Mouse (Mus musculus): ENCODE measurements around the gene Fhit. TPM values are rescaled to one million over a fixed set of nuclear protein-coding genes. Genes with fewer than 3 reads are reported as not detected.
"Not testable (repeated sequence)": the region's sequence is repeated elsewhere in the genome, so short reads cannot be mapped to it uniquely, and the experiment has no call there.

Fhit gene
- polyA plus RNA-seq, 1 experiment from 2014 or later: 5.0 TPM

DNA sequence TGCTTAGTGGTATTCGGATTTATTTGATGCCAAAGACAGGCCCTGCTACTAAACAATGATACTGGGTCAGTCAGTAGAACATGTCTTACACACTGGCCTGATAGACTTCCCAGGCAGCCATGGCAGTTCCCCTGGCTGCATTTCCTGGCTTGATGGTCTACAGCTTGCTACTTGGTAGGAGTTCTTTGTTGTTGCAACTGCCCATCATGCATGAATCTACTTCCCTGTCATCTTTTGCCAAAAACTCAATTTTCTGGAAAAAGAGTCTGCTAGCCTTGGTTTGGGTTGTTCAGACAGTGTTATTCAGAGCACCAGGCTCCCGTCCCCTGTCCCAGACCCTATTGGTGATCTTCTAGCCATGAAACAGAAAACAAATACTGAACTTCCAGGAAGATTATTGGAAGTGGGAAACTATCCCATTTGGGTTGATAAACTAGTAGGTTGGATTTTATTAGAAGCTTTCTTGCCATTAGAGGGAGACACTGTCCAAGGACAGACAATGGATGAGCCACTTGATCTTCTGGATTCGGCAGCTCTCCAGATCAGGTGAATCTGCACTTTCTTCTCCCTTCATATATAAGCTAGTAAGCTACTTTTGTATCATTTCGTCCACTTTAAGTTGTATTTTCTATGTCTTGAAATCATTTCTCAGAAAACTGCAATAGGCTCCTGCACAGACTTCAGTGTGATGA lies 363.2 kb downstream of the Fhit start:
- Histone ChIP-seq H3K36me3 (replicated peaks; ENCODE audit: control insufficient read depth, insufficient read depth, low read depth, low read length) (no peaks in the 10 kb centered on the region), H3K9me3 (replicated peaks; ENCODE audit: control insufficient read depth, low read length) (no peaks in the 10 kb centered on the region), H3K9ac (replicated peaks; ENCODE audit: low read length) (no peak overlapping the region), H3K4me1 (ENCODE audit: control insufficient read depth, insufficient read depth, low read length) (no peaks in the 10 kb centered on the region), H3K27ac (replicated peaks; ENCODE audit: low read depth, low read length) (no peak overlapping the region), H3K4me2 (ENCODE audit: low read depth, low read length) (no peak overlapping the region), H3K4me3 (ENCODE audit: low read depth, low read length) (no peak overlapping the region), H3K27me3 (ENCODE audit: control insufficient read depth, insufficient read depth, low read length) (no peaks in the 10 kb centered on the region)
- DNase-seq (ENCODE audit: low spot score) (no peak), ATAC-seq (replicated peaks; ENCODE audit: insufficient number of reproducible peaks, low FRiP score, low TSS enrichment, low read depth) (no peak)
- 85% methylated on average over 4 of the region's 4 CpGs for WGBS

DNA sequence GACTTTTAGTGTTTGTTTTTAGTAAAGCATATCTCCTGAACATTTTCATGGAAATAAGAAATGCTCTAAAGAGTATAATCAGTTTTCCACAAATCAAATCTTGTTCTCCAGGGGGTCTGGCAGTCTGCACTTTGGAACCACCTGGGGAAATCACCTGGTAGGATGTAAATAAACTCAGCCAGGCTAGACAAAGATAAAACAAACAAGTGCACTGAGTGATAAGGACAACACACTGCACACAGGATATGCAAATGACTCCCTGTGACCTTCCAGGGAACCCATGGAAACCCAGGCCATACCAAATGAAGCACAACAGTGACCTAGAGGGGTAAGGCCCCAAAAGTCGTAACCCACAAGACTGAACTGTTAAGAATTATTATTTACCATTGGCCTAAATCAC lies 364.2 kb downstream of the Fhit start:
- Histone ChIP-seq H3K4me2 (ENCODE audit: low read depth, low read length) (no peak overlapping the region), H3K4me1 (ENCODE audit: control insufficient read depth, insufficient read depth, low read length) (no peaks in the 10 kb centered on the region), H3K36me3 (replicated peaks; ENCODE audit: control insufficient read depth, insufficient read depth, low read depth, low read length) (no peaks in the 10 kb centered on the region), H3K27ac (replicated peaks; ENCODE audit: low read depth, low read length) (no peak overlapping the region), H3K4me3 (ENCODE audit: low read depth, low read length) (no peak overlapping the region), H3K9ac (replicated peaks; ENCODE audit: low read length) (no peak overlapping the region), H3K9me3 (replicated peaks; ENCODE audit: control insufficient read depth, low read length) (no peaks in the 10 kb centered on the region), H3K27me3 (ENCODE audit: control insufficient read depth, insufficient read depth, low read length) (no peaks in the 10 kb centered on the region)
- DNase-seq (ENCODE audit: low spot score): no peak
- no peak for ATAC-seq (replicated peaks; ENCODE audit: insufficient number of reproducible peaks, low FRiP score, low TSS enrichment, low read depth)
- 78% methylated on average over 1 of the region's 1 CpGs for WGBS

DNA sequence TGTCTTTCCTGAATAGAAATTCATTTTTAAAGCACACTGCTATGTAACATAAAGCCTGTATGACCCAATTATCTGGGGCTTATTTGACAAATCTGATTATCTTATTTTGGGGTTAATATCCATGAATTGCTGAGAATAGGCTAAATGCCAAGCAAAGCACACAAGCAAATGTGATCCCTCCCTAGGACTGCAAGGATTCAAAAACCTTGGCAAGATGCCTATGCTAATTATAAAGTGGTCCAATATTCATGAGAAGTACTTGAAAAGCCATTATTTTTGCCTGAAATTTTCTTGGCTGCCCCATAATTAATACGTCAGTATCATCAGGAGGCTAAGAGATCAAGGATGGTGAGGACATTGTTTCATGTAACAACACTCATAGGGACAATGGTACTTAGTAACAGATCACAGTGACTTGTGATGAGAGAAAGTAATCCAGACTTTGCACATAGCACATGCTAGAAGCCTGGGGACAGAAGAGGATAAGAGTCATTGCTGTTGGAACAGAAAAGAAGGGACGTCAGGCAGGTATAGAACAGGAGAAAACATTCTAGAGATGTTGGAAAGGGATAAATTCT lies 366.2 kb downstream of the Fhit start:
- H3K4me1 ChIP-seq (ENCODE audit: control insufficient read depth, insufficient read depth, low read length): no peaks in the 10 kb centered on the region
- 77% methylated on average over 2 of the region's 2 CpGs for WGBS
- no peak overlapping the region for H3K9ac ChIP-seq (replicated peaks; ENCODE audit: low read length)
- no peaks in the 10 kb centered on the region for H3K36me3 ChIP-seq (replicated peaks; ENCODE audit: control insufficient read depth, insufficient read depth, low read depth, low read length)
- no peaks in the 10 kb centered on the region for H3K27me3 ChIP-seq (ENCODE audit: control insufficient read depth, insufficient read depth, low read length)
- DNase-seq (ENCODE audit: low spot score): no peak
- no peak overlapping the region for H3K4me3 ChIP-seq (ENCODE audit: low read depth, low read length)
- H3K4me2 ChIP-seq (ENCODE audit: low read depth, low read length): no peak overlapping the region
- no peaks in the 10 kb centered on the region for H3K9me3 ChIP-seq (replicated peaks; ENCODE audit: control insufficient read depth, low read length)
- H3K27ac ChIP-seq (replicated peaks; ENCODE audit: low read depth, low read length): no peak overlapping the region
- ATAC-seq (replicated peaks; ENCODE audit: insufficient number of reproducible peaks, low FRiP score, low TSS enrichment, low read depth): no peak

- Histone ChIP-seq H3K4me2 (ENCODE audit: low read depth, low read length) (no peak overlapping the region), H3K9me3 (replicated peaks; ENCODE audit: control insufficient read depth, low read length) (no peaks in the 10 kb centered on the region), H3K4me3 (ENCODE audit: low read depth, low read length) (no peak overlapping the region), H3K36me3 (replicated peaks; ENCODE audit: control insufficient read depth, insufficient read depth, low read depth, low read length) (no peaks in the 10 kb centered on the region), H3K27me3 (ENCODE audit: control insufficient read depth, insufficient read depth, low read length) (no peaks in the 10 kb centered on the region), H3K4me1 (ENCODE audit: control insufficient read depth, insufficient read depth, low read length) (no peaks in the 10 kb centered on the region), H3K27ac (replicated peaks; ENCODE audit: low read depth, low read length) (no peak overlapping the region), H3K9ac (replicated peaks; ENCODE audit: low read length) (no peak overlapping the region)
- WGBS: 92% methylated on average over 3 of the region's 3 CpGs
- ATAC-seq (replicated peaks; ENCODE audit: insufficient number of reproducible peaks, low FRiP score, low TSS enrichment, low read depth) (no peak), DNase-seq (ENCODE audit: low spot score) (no peak)
These were observed 377.9 kb downstream of the Fhit start for GRCm38 (mm10) chr14:10783929-10784328.

GRCm38 (mm10) chr14:10778721-10779120 lies 383.1 kb downstream of the Fhit start:
- H3K27me3 ChIP-seq (ENCODE audit: control insufficient read depth, insufficient read depth, low read length): no peaks in the 10 kb centered on the region
- ATAC-seq (replicated peaks; ENCODE audit: insufficient number of reproducible peaks, low FRiP score, low TSS enrichment, low read depth): no peak
- no peak overlapping the region for H3K27ac ChIP-seq (replicated peaks; ENCODE audit: low read depth, low read length)
- H3K36me3 ChIP-seq (replicated peaks; ENCODE audit: control insufficient read depth, insufficient read depth, low read depth, low read length): no peaks in the 10 kb centered on the region
- H3K9me3 ChIP-seq (replicated peaks; ENCODE audit: control insufficient read depth, low read length): no peaks in the 10 kb centered on the region
- H3K4me3 ChIP-seq (ENCODE audit: low read depth, low read length): no peak overlapping the region
- no peak overlapping the region for H3K4me2 ChIP-seq (ENCODE audit: low read depth, low read length)
- H3K4me1 ChIP-seq (ENCODE audit: control insufficient read depth, insufficient read depth, low read length): no peaks in the 10 kb centered on the region
- H3K9ac ChIP-seq (replicated peaks; ENCODE audit: low read length): no peak overlapping the region
- DNase-seq (ENCODE audit: low spot score): no peak
- WGBS: 80% methylated on average over 2 of the region's 2 CpGs

- not testable (repeated sequence) for H3K27me3 ChIP-seq (ENCODE audit: control insufficient read depth, insufficient read depth, low read length); H3K4me1 ChIP-seq (ENCODE audit: control insufficient read depth, insufficient read depth, low read length); H3K9ac ChIP-seq (replicated peaks; ENCODE audit: low read length); H3K36me3 ChIP-seq (replicated peaks; ENCODE audit: control insufficient read depth, insufficient read depth, low read depth, low read length); H3K27ac ChIP-seq (replicated peaks; ENCODE audit: low read depth, low read length); H3K4me2 ChIP-seq (ENCODE audit: low read depth, low read length); DNase-seq (ENCODE audit: low spot score); H3K4me3 ChIP-seq (ENCODE audit: low read depth, low read length); H3K9me3 ChIP-seq (replicated peaks; ENCODE audit: control insufficient read depth, low read length); ATAC-seq (replicated peaks; ENCODE audit: insufficient number of reproducible peaks, low FRiP score, low TSS enrichment, low read depth)
- 88% methylated on average over 1 of the region's 1 CpGs for whole genome bisulfite sequencing
These were observed 407.0 kb downstream of the Fhit start for GRCm38 (mm10) chr14:10754883-10755282.

GRCm38 (mm10) chr14:10738076-10738475 lies 423.8 kb downstream of the Fhit start:
- Histone ChIP-seq H3K4me2 (ENCODE audit: low read depth, low read length) (no peak overlapping the region), H3K4me3 (ENCODE audit: low read depth, low read length) (no peak overlapping the region), H3K27ac (replicated peaks; ENCODE audit: low read depth, low read length) (no peak overlapping the region), H3K4me1 (ENCODE audit: control insufficient read depth, insufficient read depth, low read length) (no peaks in the 10 kb centered on the region), H3K9ac (replicated peaks; ENCODE audit: low read length) (no peak overlapping the region), H3K27me3 (ENCODE audit: control insufficient read depth, insufficient read depth, low read length) (no peaks in the 10 kb centered on the region), H3K36me3 (replicated peaks; ENCODE audit: control insufficient read depth, insufficient read depth, low read depth, low read length) (no peaks in the 10 kb centered on the region), H3K9me3 (replicated peaks; ENCODE audit: control insufficient read depth, low read length) (no peaks in the 10 kb centered on the region)
- 65% methylated on average over 2 of the region's 2 CpGs for WGBS
- DNase-seq (ENCODE audit: low spot score) (no peak), ATAC-seq (replicated peaks; ENCODE audit: insufficient number of reproducible peaks, low FRiP score, low TSS enrichment, low read depth) (no peak)

- Histone ChIP-seq H3K9me3 (replicated peaks; ENCODE audit: control insufficient read depth, low read length) (no peaks in the 10 kb centered on the region), H3K4me2 (ENCODE audit: low read depth, low read length) (no peak overlapping the region), H3K4me3 (ENCODE audit: low read depth, low read length) (no peak overlapping the region), H3K4me1 (ENCODE audit: control insufficient read depth, insufficient read depth, low read length) (no peaks in the 10 kb centered on the region), H3K36me3 (replicated peaks; ENCODE audit: control insufficient read depth, insufficient read depth, low read depth, low read length) (no peaks in the 10 kb centered on the region), H3K27me3 (ENCODE audit: control insufficient read depth, insufficient read depth, low read length) (no peaks in the 10 kb centered on the region), H3K27ac (replicated peaks; ENCODE audit: low read depth, low read length) (no peak overlapping the region), H3K9ac (replicated peaks; ENCODE audit: low read length) (no peak overlapping the region)
- DNase-seq (ENCODE audit: low spot score): no peak
- no peak for ATAC-seq (replicated peaks; ENCODE audit: insufficient number of reproducible peaks, low FRiP score, low TSS enrichment, low read depth)
These were observed 439.3 kb downstream of the Fhit start for GRCm38 (mm10) chr14:10722525-10722924.
